Mouse (Mus musculus) heart, postnatal 0 days (tissue): ENCODE results near the gene Slc1a4.

Experiments
- CTCF ChIP-seq: IDR thresholded peaks from 2 replicates; pipeline ENCODE4 v1.5.1; 2016; ENCODE audit warnings: antibody characterized with exemption, control low read depth, low read depth
- EP300 ChIP-seq: IDR thresholded peaks from 2 replicates; pipeline ENCODE4 v1.6.1; 2016; ENCODE audit warnings: antibody characterized with exemption, low read depth

- TF ChIP-seq CTCF (no peak), EP300 (no peak)
These were observed 25.1 kb downstream of the Slc1a4 start for GRCm38 (mm10) chr11:20307409-20307808.
